28 mouse cellular contexts compared by ENCODE assay signal in the genomic region with DNA sequence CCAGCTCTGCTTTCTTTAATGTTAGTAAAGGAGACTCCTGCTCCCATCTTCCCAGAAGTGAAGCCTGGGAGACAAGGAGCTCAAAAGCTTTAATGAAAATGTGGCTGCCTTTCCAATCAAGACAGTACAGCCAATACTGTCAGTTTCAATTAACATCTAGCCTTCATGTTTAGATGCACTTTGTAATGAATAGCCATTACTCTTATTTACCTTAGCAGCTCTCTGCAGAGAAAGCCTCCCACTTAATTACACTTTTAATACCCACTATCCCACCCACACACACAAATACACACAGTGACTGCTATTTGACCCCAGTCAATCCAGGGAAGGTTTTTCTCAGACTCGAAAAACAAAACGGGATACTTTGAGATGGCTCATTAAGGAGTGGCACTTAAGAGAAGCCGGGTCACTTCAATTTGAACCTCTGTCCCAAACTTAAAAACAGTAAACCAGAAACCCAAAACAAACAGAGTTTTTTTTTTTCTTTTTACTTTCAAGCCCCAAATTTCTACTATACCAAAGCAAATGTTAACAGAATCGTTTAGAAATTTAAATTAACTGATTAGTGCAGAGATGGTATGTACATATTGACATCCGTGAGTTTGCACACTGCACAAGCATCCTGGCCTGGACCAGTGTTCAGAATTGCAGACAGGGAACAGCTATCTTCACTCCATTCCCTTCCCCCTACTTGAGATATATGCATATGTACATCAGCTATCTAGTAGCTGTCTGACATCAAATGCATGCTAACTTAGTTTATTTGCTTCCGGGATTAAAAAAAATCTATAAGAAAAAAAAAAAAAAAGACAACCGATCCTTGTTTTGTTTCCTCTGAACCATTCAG.
DNase-seq lines count a peak whose midpoint lies in the region; ATAC-seq and TF ChIP-seq lines count a peak whose summit lies in the region.
"Had no signal": no experiment of that assay in that cellular context is flagged by ENCODE, and none has a peak within 500 bp of the region (broad histone marks: within the 10 kb centered on the region; RNA-seq: fewer than 3 reads in every experiment).

No protein-coding gene starts in this region.

- no peaks in the 10 kb centered on the region for H3K4me1 ChIP-seq in embryonic facial prominence, embryonic 11.5 days (ENCODE audit: control insufficient read depth, insufficient read depth, low read length)
- peaks cover 10% of the 10 kb centered on the region for H3K4me1 ChIP-seq in embryonic facial prominence, embryonic 10.5 days
- peaks cover 7% of the 10 kb centered on the region; the same call in 1 of the 2 replicates for H3K4me1 ChIP-seq in kidney, embryonic 15.5 days
- H3K4me1 ChIP-seq in midbrain, embryonic 14.5 days (ENCODE audit: control insufficient read depth, insufficient read depth, low read length) = no peaks in the 10 kb centered on the region
- no peaks in the 10 kb centered on the region for H3K4me1 ChIP-seq in midbrain, postnatal 0 days (ENCODE audit: insufficient read depth, low read length)
- H3K4me1 ChIP-seq: liver, embryonic 15.5 days had no signal

- no peaks in the 10 kb centered on the region for H3K36me3 ChIP-seq in embryonic facial prominence, embryonic 11.5 days (replicated peaks; ENCODE audit: control insufficient read depth, insufficient read depth, low read depth, low read length)
- no peaks in the 10 kb centered on the region for H3K36me3 ChIP-seq in embryonic facial prominence, embryonic 10.5 days (replicated peaks)
- no peaks in the 10 kb centered on the region for H3K36me3 ChIP-seq in kidney, embryonic 15.5 days
- H3K36me3 ChIP-seq in midbrain, embryonic 14.5 days (ENCODE audit: control insufficient read depth, insufficient read depth, low read length) = no peaks in the 10 kb centered on the region
- H3K36me3 ChIP-seq in midbrain, postnatal 0 days (ENCODE audit: insufficient read depth, low read length) = no peaks in the 10 kb centered on the region
- H3K36me3 ChIP-seq: G1E; limb, embryonic 12.5 days; liver, embryonic 15.5 days had no signal

- no peak overlapping the region for H3K4me3 ChIP-seq in embryonic facial prominence, embryonic 11.5 days (ENCODE audit: low read depth, low read length)
- H3K4me3 ChIP-seq in embryonic facial prominence, embryonic 10.5 days = no peak overlapping the region
- H3K4me3 ChIP-seq in kidney, embryonic 15.5 days (replicated peaks) = no peak overlapping the region
- H3K4me3 ChIP-seq in midbrain, embryonic 14.5 days (replicated peaks; ENCODE audit: low read depth, low read length) = no peak overlapping the region
- no peak overlapping the region for H3K4me3 ChIP-seq in midbrain, postnatal 0 days (ENCODE audit: low read depth, low read length)
- H3K4me3 ChIP-seq: left cerebral cortex, adult 2 months; limb, embryonic 12.5 days; liver, embryonic 15.5 days had no signal

- H3K4me2 ChIP-seq in embryonic facial prominence, embryonic 11.5 days (ENCODE audit: low read depth, low read length) = no peak overlapping the region
- no peak overlapping the region for H3K4me2 ChIP-seq in kidney, embryonic 15.5 days
- no peak overlapping the region for H3K4me2 ChIP-seq in midbrain, embryonic 14.5 days (ENCODE audit: low read length)
- no peak overlapping the region for H3K4me2 ChIP-seq in midbrain, postnatal 0 days (ENCODE audit: low read depth, low read length, poor library complexity, severe bottlenecking)
- H3K4me2 ChIP-seq: heart, embryonic 11.5 days; hindbrain, embryonic 14.5 days; limb, embryonic 12.5 days; liver, embryonic 15.5 days; lung, embryonic 14.5 days had no signal

- no peak for TF ChIP-seq CTCF in midbrain, postnatal 0 days (IDR thresholded peaks at IDR 0.05)

- peak; percentile 27 for DNase-seq in embryonic facial prominence, embryonic 11.5 days (ENCODE audit: low spot score)
- DNase-seq in embryonic facial prominence, embryonic 10.5 days (ENCODE audit: low spot score) = no peak
- no peak for DNase-seq in kidney, postnatal 14 days
- DNase-seq in midbrain, embryonic 14.5 days = peak; percentile 20
- DNase-seq in midbrain, postnatal 0 days (ENCODE audit: low spot score) = no peak
- peak; percentile 69 for DNase-seq in retina, postnatal 1 day
- DNase-seq in urinary bladder, adult 18-20 months (ENCODE audit: low spot score in 2 of 2) = no peak
- DNase-seq: adrenal gland, adult 8-10 months; cerebellum, adult 2 months; cerebellum, postnatal 14 days; gastrocnemius, postnatal 25 days; heart, adult 11 months; heart, postnatal 36 days; kidney, adult 18-20 months; lung, postnatal 14 days; right cerebral cortex, postnatal 4 days; thymus, adult 18-20 months; thymus, postnatal 25 days had no signal

- H3K9me3 ChIP-seq in embryonic facial prominence, embryonic 11.5 days (replicated peaks; ENCODE audit: control insufficient read depth, low read length) = no peaks in the 10 kb centered on the region
- no peaks in the 10 kb centered on the region for H3K9me3 ChIP-seq in embryonic facial prominence, embryonic 10.5 days
- no peaks in the 10 kb centered on the region for H3K9me3 ChIP-seq in kidney, embryonic 15.5 days (replicated peaks)
- H3K9me3 ChIP-seq in midbrain, embryonic 14.5 days (ENCODE audit: control insufficient read depth, low read length) = no peaks in the 10 kb centered on the region
- no peaks in the 10 kb centered on the region for H3K9me3 ChIP-seq in midbrain, postnatal 0 days (ENCODE audit: low read length)
- H3K9me3 ChIP-seq: G1E; limb, embryonic 12.5 days; liver, embryonic 15.5 days had no signal

- no peak overlapping the region for H3K27ac ChIP-seq in embryonic facial prominence, embryonic 11.5 days (replicated peaks; ENCODE audit: low read depth, low read length)
- no peak overlapping the region for H3K27ac ChIP-seq in embryonic facial prominence, embryonic 10.5 days (replicated peaks)
- 0 out of 2 replicates have a peak overlapping the region, but pooled peaks have one; percentile 24 for H3K27ac ChIP-seq in kidney, embryonic 15.5 days
- H3K27ac ChIP-seq in midbrain, embryonic 14.5 days (replicated peaks; ENCODE audit: low read depth, low read length) = no peak overlapping the region
- H3K27ac ChIP-seq in midbrain, postnatal 0 days (ENCODE audit: low read depth, low read length) = no peak overlapping the region
- H3K27ac ChIP-seq: hindbrain, embryonic 14.5 days; left cerebral cortex, adult 2 months; limb, embryonic 12.5 days; liver, embryonic 15.5 days; stomach, postnatal 0 days had no signal

- WGBS in embryonic facial prominence, embryonic 11.5 days = 41% methylated on average over 7 of the region's 7 CpGs
- WGBS in embryonic facial prominence, embryonic 10.5 days = 47% methylated on average over 7 of the region's 7 CpGs
- 26% methylated on average over 7 of the region's 7 CpGs for WGBS in kidney, embryonic 15.5 days
- WGBS in midbrain, embryonic 14.5 days = 74% methylated on average over 7 of the region's 7 CpGs
- WGBS in midbrain, postnatal 0 days = 77% methylated on average over 7 of the region's 7 CpGs

- no peaks in the 10 kb centered on the region for H3K27me3 ChIP-seq in embryonic facial prominence, embryonic 11.5 days (ENCODE audit: control insufficient read depth, insufficient read depth, low read length)
- no peaks in the 10 kb centered on the region for H3K27me3 ChIP-seq in embryonic facial prominence, embryonic 10.5 days (replicated peaks; ENCODE audit: low read depth, poor library complexity, severe bottlenecking)
- no peaks in the 10 kb centered on the region for H3K27me3 ChIP-seq in kidney, embryonic 15.5 days
- no peaks in the 10 kb centered on the region for H3K27me3 ChIP-seq in midbrain, embryonic 14.5 days (ENCODE audit: control insufficient read depth, insufficient read depth, low read length)
- no peaks in the 10 kb centered on the region for H3K27me3 ChIP-seq in midbrain, postnatal 0 days (ENCODE audit: insufficient read depth, low read length)
- H3K27me3 ChIP-seq: limb, embryonic 12.5 days; liver, embryonic 15.5 days had no signal

- no peak overlapping the region for H3K9ac ChIP-seq in embryonic facial prominence, embryonic 11.5 days (replicated peaks; ENCODE audit: low read length)
- no peak overlapping the region for H3K9ac ChIP-seq in kidney, embryonic 15.5 days
- H3K9ac ChIP-seq in midbrain, embryonic 14.5 days (replicated peaks; ENCODE audit: low read length) = no peak overlapping the region
- no peak overlapping the region for H3K9ac ChIP-seq in midbrain, postnatal 0 days (replicated peaks; ENCODE audit: low read length, poor library complexity, severe bottlenecking)
- H3K9ac ChIP-seq: hindbrain, embryonic 14.5 days; limb, embryonic 12.5 days; liver, embryonic 15.5 days; lung, embryonic 14.5 days had no signal

- no peak for ATAC-seq in embryonic facial prominence, embryonic 11.5 days (replicated peaks; ENCODE audit: insufficient number of reproducible peaks, low FRiP score, low TSS enrichment, low read depth)
- peak; percentile 93 for ATAC-seq in kidney, embryonic 15.5 days (replicated peaks; ENCODE audit: low FRiP score)
- no peak for ATAC-seq in midbrain, embryonic 14.5 days (ENCODE audit: low FRiP score, low TSS enrichment)
- no peak for ATAC-seq in midbrain, postnatal 0 days (ENCODE audit: low FRiP score)
- ATAC-seq: forebrain, embryonic 14.5 days had no signal

Comparison
In these comparisons a context has a peak if more than half of its experiments do, and no peak if none do; other contexts are left out.
1. DNase-seq: peak in embryonic facial prominence, embryonic 11.5 days (single experiment), midbrain, embryonic 14.5 days (single experiment) and retina, postnatal 1 day (single experiment); none in embryonic facial prominence, embryonic 10.5 days (single experiment), kidney, postnatal 14 days (single experiment), midbrain, postnatal 0 days (single experiment) and urinary bladder, adult 18-20 months (0 of 2).